Mouse (Mus musculus): ENCODE data around the gene Ccnc. TPM values are rescaled to one million over a fixed set of nuclear protein-coding genes. Genes with fewer than 3 reads are reported as not detected.

The Ccnc gene
- total and polyA plus RNA-seq, 2 experiments from 2014 or later, result 29.2 to 59.6 TPM

- ATAC-seq (ENCODE audit: low FRiP score) (peak; percentile 94), DNase-seq (ENCODE audit: low spot score) (peak; percentile 89)
- Histone ChIP-seq H3K27ac (ENCODE audit: low read depth, low read length) (peak within 1 kb of the TSS; percentile 78), H3K36me3 (ENCODE audit: insufficient read depth, low read length) (no peaks in the 10 kb centered on the region), H3K4me1 (ENCODE audit: insufficient read depth, low read length) (no peaks in the 10 kb centered on the region), H3K4me3 (ENCODE audit: low read depth, low read length) (peak within 1 kb of the TSS; percentile 66), H3K27me3 (ENCODE audit: insufficient read depth, low read length) (no peaks in the 10 kb centered on the region), H3K9ac (replicated peaks; ENCODE audit: low read length, poor library complexity, severe bottlenecking) (peak within 1 kb of the TSS; percentile 64), H3K4me2 (ENCODE audit: low read depth, low read length, poor library complexity, severe bottlenecking) (peak within 1 kb of the TSS; percentile 67), H3K9me3 (ENCODE audit: low read length) (no peaks in the 10 kb centered on the region)
- 1% methylated on average over 17 of the region's 17 CpGs for WGBS
- peak; percentile 91 for TF ChIP-seq CTCF (IDR thresholded peaks at IDR 0.05)
Observed at GRCm38 (mm10) chr4:21766863-21767304, 39.4 kb downstream of the Ccnc start, which contains the start of the genes Usp45 and Tstd3. Usp45 (plus strand) TSS chr4:21767156. Tstd3 (minus strand) TSS chr4:21767212.

GRCm38 (mm10) chr4:21771064-21771463, 43.6 kb downstream of the Ccnc start:
- H3K9ac ChIP-seq (replicated peaks; ENCODE audit: low read length, poor library complexity, severe bottlenecking), result no peak overlapping the region
- no peaks in the 10 kb centered on the region for H3K27me3 ChIP-seq (ENCODE audit: insufficient read depth, low read length)
- no peak for TF ChIP-seq CTCF (IDR thresholded peaks at IDR 0.05)
- H3K9me3 ChIP-seq (ENCODE audit: low read length), result no peaks in the 10 kb centered on the region
- DNase-seq (ENCODE audit: low spot score) (no peak), ATAC-seq (ENCODE audit: low FRiP score) (no peak)
- WGBS, result 89% methylated on average over 1 of the region's 1 CpGs
- H3K36me3 ChIP-seq (ENCODE audit: insufficient read depth, low read length), result no peaks in the 10 kb centered on the region
- no peak overlapping the region for H3K4me3 ChIP-seq (ENCODE audit: low read depth, low read length)
- no peak overlapping the region for H3K27ac ChIP-seq (ENCODE audit: low read depth, low read length)
- no peaks in the 10 kb centered on the region for H3K4me1 ChIP-seq (ENCODE audit: insufficient read depth, low read length)
- H3K4me2 ChIP-seq (ENCODE audit: low read depth, low read length, poor library complexity, severe bottlenecking), result no peak overlapping the region

GRCm38 (mm10) chr4:21772306-21772705, 44.8 kb downstream of the Ccnc start:
- H3K27me3 ChIP-seq (ENCODE audit: insufficient read depth, low read length), result no peaks in the 10 kb centered on the region
- no peaks in the 10 kb centered on the region for H3K36me3 ChIP-seq (ENCODE audit: insufficient read depth, low read length)
- no peaks in the 10 kb centered on the region for H3K9me3 ChIP-seq (ENCODE audit: low read length)
- WGBS, result 91% methylated on average over 1 of the region's 1 CpGs
- no peak overlapping the region for H3K27ac ChIP-seq (ENCODE audit: low read depth, low read length)
- no peak overlapping the region for H3K4me3 ChIP-seq (ENCODE audit: low read depth, low read length)
- no peak overlapping the region for H3K4me2 ChIP-seq (ENCODE audit: low read depth, low read length, poor library complexity, severe bottlenecking)
- TF ChIP-seq CTCF (IDR thresholded peaks at IDR 0.05), result no peak
- no peaks in the 10 kb centered on the region; the same call in 1 of the 2 replicates for H3K4me1 ChIP-seq (ENCODE audit: insufficient read depth, low read length)
- DNase-seq (ENCODE audit: low spot score) (no peak), ATAC-seq (ENCODE audit: low FRiP score) (no peak)
- H3K9ac ChIP-seq (replicated peaks; ENCODE audit: low read length, poor library complexity, severe bottlenecking), result no peak overlapping the region

- peak overlapping the region; percentile 58 for H3K27ac ChIP-seq (ENCODE audit: low read depth, low read length)
- no peak for TF ChIP-seq CTCF (IDR thresholded peaks at IDR 0.05)
Observed at GRCm38 (mm10) chr4:21776091-21776945, 48.8 kb downstream of the Ccnc start.

GRCm38 (mm10) chr4:21776946-21777265, 49.4 kb downstream of the Ccnc start:
- no peak for TF ChIP-seq CTCF (IDR thresholded peaks at IDR 0.05)
- Histone ChIP-seq H3K9me3 (ENCODE audit: low read length) (no peaks in the 10 kb centered on the region), H3K4me3 (ENCODE audit: low read depth, low read length) (peak overlapping the region; percentile 65), H3K27me3 (ENCODE audit: insufficient read depth, low read length) (no peaks in the 10 kb centered on the region), H3K9ac (replicated peaks; ENCODE audit: low read length, poor library complexity, severe bottlenecking) (peak overlapping the region; percentile 88; the same call in 1 of the 2 replicates), H3K4me2 (ENCODE audit: low read depth, low read length, poor library complexity, severe bottlenecking) (peak overlapping the region; percentile 67), H3K27ac (ENCODE audit: low read depth, low read length) (no peak overlapping the region), H3K36me3 (ENCODE audit: insufficient read depth, low read length) (peaks cover 6% of the 10 kb centered on the region; the same call in 1 of the 2 replicates), H3K4me1 (ENCODE audit: insufficient read depth, low read length) (no peaks in the 10 kb centered on the region; the same call in 1 of the 2 replicates)
- WGBS, result 5% methylated on average over 9 of the region's 9 CpGs
- ATAC-seq (ENCODE audit: low FRiP score) (no peak), DNase-seq (ENCODE audit: low spot score) (no peak)

More at GRCm38 (mm10) chr4:21776091-21776945, 48.8 kb downstream of the Ccnc start:
- H3K4me1 ChIP-seq (ENCODE audit: insufficient read depth, low read length), result no peaks in the 10 kb centered on the region; the same call in 1 of the 2 replicates
- no peaks in the 10 kb centered on the region for H3K27me3 ChIP-seq (ENCODE audit: insufficient read depth, low read length)
- DNase-seq (ENCODE audit: low spot score) (peak; percentile 94), ATAC-seq (ENCODE audit: low FRiP score) (peak; percentile 96)
- peak overlapping the region; percentile 67 for H3K4me2 ChIP-seq (ENCODE audit: low read depth, low read length, poor library complexity, severe bottlenecking)
- peak overlapping the region; percentile 88 for H3K9ac ChIP-seq (replicated peaks; ENCODE audit: low read length, poor library complexity, severe bottlenecking)
- no peaks in the 10 kb centered on the region for H3K9me3 ChIP-seq (ENCODE audit: low read length)
- WGBS, result under 1% methylated on average over 45 of the region's 46 CpGs
- no peaks in the 10 kb centered on the region for H3K36me3 ChIP-seq (ENCODE audit: insufficient read depth, low read length)
- peak overlapping the region; percentile 65 for H3K4me3 ChIP-seq (ENCODE audit: low read depth, low read length)

All from midbrain, postnatal 0 days (tissue).